Mouse (Mus musculus) bone marrow, adult 2 months (tissue): ENCODE measurements at regions not wholly inside any gene's neighbourhood (a gene's known extent, or its start where the extent isn't known, plus 50 kb on each side); places are given as distances from the start of the nearest gene placed in this dataset.

Source experiments
- CTCF ChIP-seq: fragments of 200-500 bp; IDR thresholded peaks from 2 replicates; pipeline ENCODE4 v1.5.1; 2011; ENCODE audit warnings: low read length, control low read depth; ENCODE audit not compliant: control insufficient read depth, insufficient read depth
- POLR2A ChIP-seq: fragments of 200-500 bp; IDR thresholded peaks from 2 replicates; pipeline ENCODE4 v1.6.1; 2011; ENCODE audit warnings: low read depth, mild to moderate bottlenecking, control low read depth, low read length, borderline replicate concordance; ENCODE audit not compliant: control insufficient read depth

GRCm38 (mm10) chr13:35166080-35166479, 139.2 kb upstream of the Eci2 start:
- TF ChIP-seq CTCF = no peak
- no peak for TF ChIP-seq POLR2A
